Mouse (Mus musculus) spleen, adult 2 months (tissue): ENCODE data around the gene G3bp1. TPM values are rescaled to one million over a fixed set of nuclear protein-coding genes. Genes with fewer than 3 reads are reported as not detected.

Source experiments
- DNase-seq, 2 experiments: peaks; one replicate each; pipeline versions ENCODE4 v3.0.0 to v3.0.0-alpha.2; 2012 to 2021; ENCODE audit warnings: low spot score in 2 of 2, low read depth in 1 of 2
- H3K27ac ChIP-seq: fragments of 200-500 bp; 2 replicates; pipeline ENCODE4 v1.5.1; 2012; ENCODE audit warnings: low read length, inconsistent platforms; ENCODE audit not compliant: insufficient read depth
- H3K27me3 ChIP-seq: fragments of 200-500 bp; 2 replicates; pipeline ENCODE4 v1.6.1; 2012; ENCODE audit warnings: mild to moderate bottlenecking, moderate library complexity, low read length, inconsistent platforms; ENCODE audit not compliant: control insufficient read depth, insufficient read depth
- H3K36me3 ChIP-seq: fragments of 200-500 bp; 2 replicates; pipeline ENCODE4 v1.6.1; 2012; ENCODE audit warnings: mild to moderate bottlenecking, low read length, inconsistent platforms; ENCODE audit not compliant: control insufficient read depth, insufficient read depth
- H3K4me1 ChIP-seq: fragments of 200-500 bp; 2 replicates; pipeline ENCODE4 v1.6.1; 2011; ENCODE audit warnings: inconsistent platforms; ENCODE audit not compliant: control insufficient read depth, insufficient read depth, insufficient read length
- H3K4me3 ChIP-seq: fragments of 200-500 bp; 2 replicates; pipeline ENCODE4 v1.5.1; 2011; ENCODE audit warnings: mild to moderate bottlenecking, inconsistent platforms; ENCODE audit not compliant: insufficient read depth, insufficient read length; ENCODE audit errors: extremely low read depth
- CTCF ChIP-seq: fragments of 200-500 bp; IDR thresholded peaks from 2 replicates; pipeline ENCODE4 v1.5.1; 2011; ENCODE audit warnings: mild to moderate bottlenecking, inconsistent platforms; ENCODE audit not compliant: insufficient read depth, insufficient read length, insufficient replicate concordance; ENCODE audit errors: extremely low read depth
- POLR2A ChIP-seq: fragments of 200-500 bp; IDR thresholded peaks from 2 replicates; pipeline ENCODE4 v1.6.1; 2011; ENCODE audit warnings: low read depth, low read length, inconsistent platforms
- WGBS: fragments of 180-500 bp; shearing (Covaris S2); methylation state at CpG from one replicate; pipeline ENCODE4 v1.1.7; 2018; 5-methylcytosine and 5-hydroxymethylcytosine counted together
- polyA plus RNA-seq: library from polyadenylated mRNA; depleted of rRNA; stranded (reverse); fragments of >200 nt; gene quantifications from 2 replicates; pipeline ENCODE4 v1.2.3, GENCODE M21; 2012; rRNA removed

The G3bp1 gene
- polyA plus RNA-seq, result 25.1 and 25.3 TPM in 2 replicates

DNA sequence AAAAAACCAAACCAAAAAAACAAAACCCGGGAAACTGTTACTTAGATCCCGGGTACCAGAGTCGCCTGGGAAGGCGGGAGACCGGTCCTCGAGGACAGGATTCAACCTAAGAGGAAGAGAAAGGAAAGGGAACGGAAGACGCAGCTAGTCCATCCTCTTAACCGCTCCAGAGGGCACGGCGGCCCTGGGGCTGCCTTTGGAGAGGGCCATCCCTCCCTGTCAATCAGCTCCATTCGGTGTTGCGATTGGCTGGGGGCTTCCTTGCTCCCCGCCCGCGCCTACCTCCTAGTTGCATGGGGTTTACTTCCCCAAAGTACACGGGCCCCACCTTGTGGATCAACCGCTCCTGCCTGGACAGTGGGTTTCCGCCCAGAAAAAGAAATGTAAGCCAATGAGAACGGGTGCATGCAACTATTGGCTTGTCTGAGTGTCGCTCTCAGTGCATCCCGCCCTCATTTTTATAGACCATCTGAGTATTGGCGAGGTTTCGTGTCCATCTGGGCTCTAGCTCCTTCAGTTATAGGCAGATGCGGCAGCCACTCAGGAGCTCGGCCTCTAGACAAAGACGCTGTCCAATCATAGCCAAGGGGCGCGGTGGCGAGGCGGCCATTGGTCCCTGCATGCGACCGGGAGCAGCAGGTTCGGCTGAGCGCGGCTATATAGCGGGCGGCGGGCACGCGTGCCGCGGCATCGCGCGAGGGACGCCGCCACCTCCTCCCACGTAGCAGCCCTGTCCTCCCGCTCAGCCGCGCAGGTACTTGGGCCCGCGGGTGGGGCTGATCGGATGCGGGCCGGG lies at the start of gene G3bp1:
G3bp1 (plus strand) TSS at position 638 of the 796 bp plus-strand sequence.
- peak; percentile 99 to 100 for DNase-seq
- Histone ChIP-seq H3K4me3 (peak within 1 kb of the TSS; percentile 82), H3K4me1 (peaks cover 10% of the 10 kb centered on the region; the same call in 1 of the 2 replicates), H3K36me3 (no peaks in the 10 kb centered on the region; the same call in 1 of the 2 replicates), H3K27ac (peak within 1 kb of the TSS; percentile 82), H3K27me3 (no peaks in the 10 kb centered on the region)
- WGBS, result under 1% methylated on average over 57 of the region's 57 CpGs
- no peak for TF ChIP-seq CTCF
- TF ChIP-seq POLR2A, result peak; percentile 98

- Histone ChIP-seq H3K27me3 (no peaks in the 10 kb centered on the region), H3K4me1 (no peaks in the 10 kb centered on the region), H3K4me3 (no peak within 1 kb of the TSS), H3K36me3 (no peaks in the 10 kb centered on the region), H3K27ac (no peak within 1 kb of the TSS)
- TF ChIP-seq CTCF, result no peak
- TF ChIP-seq POLR2A, result no peak
- WGBS, result 96% methylated on average over 1 of the region's 1 CpGs
- no peak for DNase-seq
Observed at GRCm38 (mm10) chr11:55422978-55423377, 46.5 kb upstream of the G3bp1 start, which contains the start of gene Sparc. Gene Sparc (minus strand): TSS chr11:55423183.

- no peak overlapping the region for H3K27ac ChIP-seq
- H3K4me1 ChIP-seq, result no peaks in the 10 kb centered on the region
- TF ChIP-seq POLR2A (no peak), CTCF (no peak)
- H3K27me3 ChIP-seq, result no peaks in the 10 kb centered on the region
- no peak overlapping the region for H3K4me3 ChIP-seq
- no peak for DNase-seq
- 52% methylated on average over 4 of the region's 4 CpGs for WGBS
- H3K36me3 ChIP-seq, result no peaks in the 10 kb centered on the region
Observed at GRCm38 (mm10) chr11:55423756-55424155, 45.7 kb upstream of the G3bp1 start.

DNA sequence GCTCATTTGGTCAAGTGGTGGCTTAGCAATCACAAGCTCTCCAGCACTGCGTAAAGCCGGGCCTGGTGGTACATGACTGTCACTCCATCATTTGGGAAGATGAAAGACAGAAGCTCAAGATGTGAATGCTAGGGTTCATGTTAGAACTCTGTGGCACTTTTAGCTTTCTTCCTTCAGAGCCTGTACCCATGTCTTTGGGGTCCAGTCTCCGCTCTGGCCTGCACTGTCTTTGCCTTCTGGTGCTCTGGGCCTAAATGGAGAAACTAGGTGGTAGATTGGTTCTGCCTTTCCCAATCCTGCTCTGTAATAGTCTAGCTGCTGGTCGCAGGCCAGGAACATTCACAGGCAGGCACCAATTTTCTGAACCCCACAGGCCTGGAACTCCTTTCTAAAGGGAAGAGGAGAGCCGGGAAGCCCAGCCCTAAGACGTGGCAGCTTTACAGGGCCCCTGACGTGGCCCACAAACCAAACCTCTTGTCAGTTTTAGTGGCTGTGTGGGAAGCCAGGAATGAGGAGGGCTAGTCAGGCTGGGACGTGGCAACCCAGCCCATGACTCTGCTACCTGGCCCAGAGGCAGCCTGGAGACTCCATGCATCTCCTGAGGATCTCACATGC lies 44.6 kb upstream of the G3bp1 start:
- H3K4me3 ChIP-seq, result no peak overlapping the region
- H3K36me3 ChIP-seq, result no peaks in the 10 kb centered on the region
- 91% methylated on average over 8 of the region's 8 CpGs for WGBS
- TF ChIP-seq CTCF (no peak), POLR2A (no peak)
- no peaks in the 10 kb centered on the region for H3K4me1 ChIP-seq
- no peak for DNase-seq
- H3K27ac ChIP-seq, result no peak overlapping the region
- no peaks in the 10 kb centered on the region for H3K27me3 ChIP-seq

GRCm38 (mm10) chr11:55428186-55429012 lies 41.1 kb upstream of the G3bp1 start:
- TF ChIP-seq POLR2A (no peak), CTCF (no peak)
- peaks cover 3% of the 10 kb centered on the region for H3K4me1 ChIP-seq
- DNase-seq, result peak in 1 of 2 experiments; percentile 13
- no peaks in the 10 kb centered on the region for H3K27me3 ChIP-seq
- no peak overlapping the region for H3K4me3 ChIP-seq
- 71% methylated on average over 16 of the region's 16 CpGs for WGBS
- H3K36me3 ChIP-seq, result no peaks in the 10 kb centered on the region
- peak overlapping the region; percentile 46; the same call in 1 of the 2 replicates for H3K27ac ChIP-seq

GRCm38 (mm10) chr11:55429973-55430372 lies 39.5 kb upstream of the G3bp1 start:
- H3K27me3 ChIP-seq, result no peaks in the 10 kb centered on the region
- DNase-seq, result no peak
- no peak overlapping the region for H3K27ac ChIP-seq
- 91% methylated on average over 2 of the region's 2 CpGs for WGBS
- H3K4me3 ChIP-seq, result no peak overlapping the region
- H3K4me1 ChIP-seq, result peaks cover 3% of the 10 kb centered on the region
- no peak for TF ChIP-seq CTCF
- no peak for TF ChIP-seq POLR2A
- H3K36me3 ChIP-seq, result no peaks in the 10 kb centered on the region
